Mouse (Mus musculus) forebrain, embryonic 10.5 days (tissue): ENCODE data around the gene Gm49368. TPM values are rescaled to one million over a fixed set of nuclear protein-coding genes. Genes with fewer than 3 reads are reported as not detected.
"Not testable (repeated sequence)": the region's sequence is repeated elsewhere in the genome, so short reads cannot be mapped to it uniquely, and the experiment has no call there.

Experiments
- DNase-seq: peaks from one replicate; pipeline ENCODE4 v3.0.0-alpha.2; 2017; ENCODE audit warnings: low spot score; ENCODE audit errors: extremely low spot score
- H3K27ac ChIP-seq: fragments of 300-500 bp; sonication (generic); 2 replicates; pipeline ENCODE4 v1.5.1; 2016; ENCODE audit warnings: mild to moderate bottlenecking
- H3K27me3 ChIP-seq: fragments of 300-500 bp; sonication (generic); 2 replicates; pipeline ENCODE4 v1.6.1; 2016; ENCODE audit warnings: mild to moderate bottlenecking; ENCODE audit not compliant: poor library complexity, severe bottlenecking
- H3K36me3 ChIP-seq: fragments of 300-500 bp; sonication (generic); replicated peaks from 2 replicates; pipeline ENCODE4 v1.6.1; 2016; ENCODE audit warnings: mild to moderate bottlenecking, moderate library complexity
- H3K4me1 ChIP-seq: fragments of 300-500 bp; sonication (generic); 2 replicates; pipeline ENCODE4 v1.6.1; 2016
- H3K4me3 ChIP-seq: fragments of 300-500 bp; sonication (generic); 2 replicates; pipeline ENCODE4 v1.5.1; 2016; ENCODE audit warnings: mild to moderate bottlenecking, moderate library complexity
- H3K9me3 ChIP-seq: fragments of 300-500 bp; sonication (generic); 2 replicates; pipeline ENCODE4 v1.6.1; 2016; ENCODE audit warnings: mild to moderate bottlenecking, moderate library complexity
- WGBS: fragments of 180-500 bp; shearing (Covaris S2); methylation state at CpG from one replicate; pipeline ENCODE4 v1.1.7; 2016; 5-methylcytosine and 5-hydroxymethylcytosine counted together
- polyA plus RNA-seq: library from polyadenylated mRNA; unstranded; fragments of >200 nt; fragmentation: Nextera tagmentation; extraction: Ambion mirVana; gene quantifications from 2 replicates; pipeline ENCODE4 v1.2.1, GENCODE M21; 2016

The Gm49368 gene
- polyA plus RNA-seq, result not detected in 2 replicates

- 91% methylated on average over 7 of the region's 7 CpGs for whole genome bisulfite sequencing
- no peak for DNase-seq
- H3K27me3 ChIP-seq, result no peaks in the 10 kb centered on the region
- no peaks in the 10 kb centered on the region for H3K36me3 ChIP-seq
- no peak within 1 kb of the TSS for H3K4me3 ChIP-seq
- H3K9me3 ChIP-seq, result no peaks in the 10 kb centered on the region
- no peak within 1 kb of the TSS for H3K27ac ChIP-seq
- H3K4me1 ChIP-seq, result no peaks in the 10 kb centered on the region
These were observed at the start of gene Gm49368, which contains the start of gene Itgam for GRCm38 (mm10) chr7:128062456-128062855. Gm49368 (plus strand) TSS chr7:128062683. Itgam (plus strand) TSS chr7:128062640.

DNA sequence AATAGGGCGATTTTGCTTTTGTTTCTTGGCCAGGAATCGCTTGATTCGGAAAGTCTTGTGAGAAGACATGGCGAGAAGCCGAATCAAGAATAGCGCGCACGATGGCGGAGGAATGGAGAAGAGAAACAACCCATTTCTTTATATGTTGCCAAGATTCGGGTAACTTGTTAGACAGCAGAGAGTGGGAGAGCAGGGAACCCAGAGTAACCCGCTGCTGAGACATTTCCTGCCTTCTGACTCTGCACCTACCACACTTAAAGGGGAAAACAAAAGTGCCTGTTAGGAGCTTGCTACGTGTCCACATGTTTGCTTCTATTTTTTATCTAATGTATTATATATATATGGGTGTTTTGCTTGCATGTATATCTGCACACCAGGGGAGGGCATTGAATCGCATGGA, 49.4 kb upstream of the Gm49368 start:
- Histone ChIP-seq H3K27me3 (peaks cover 23% of the 10 kb centered on the region), H3K4me1 (peaks cover 11% of the 10 kb centered on the region), H3K9me3 (no peaks in the 10 kb centered on the region), H3K36me3 (no peaks in the 10 kb centered on the region), H3K27ac (no peak overlapping the region), H3K4me3 (no peak overlapping the region)
- WGBS, result 92% methylated on average over 13 of the region's 13 CpGs
- no peak for DNase-seq

GRCm38 (mm10) chr7:128016134-128016533, 46.3 kb upstream of the Gm49368 start:
- DNase-seq, H3K27me3 ChIP-seq, H3K27ac ChIP-seq, H3K36me3 ChIP-seq, H3K9me3 ChIP-seq, H3K4me1 ChIP-seq, H3K4me3 ChIP-seq: not testable (repeated sequence)
- 85% methylated on average over 5 of the region's 5 CpGs for WGBS

- H3K36me3 ChIP-seq, result no peaks in the 10 kb centered on the region
- H3K9me3 ChIP-seq, result no peaks in the 10 kb centered on the region
- no peak overlapping the region for H3K27ac ChIP-seq
- H3K4me3 ChIP-seq, result no peak overlapping the region
- H3K4me1 ChIP-seq, result no peaks in the 10 kb centered on the region
- no peak for DNase-seq
- H3K27me3 ChIP-seq, result no peaks in the 10 kb centered on the region
- WGBS, result 87% methylated on average over 6 of the region's 6 CpGs
These were observed 45.8 kb upstream of the Gm49368 start for GRCm38 (mm10) chr7:128016650-128017049.

DNA sequence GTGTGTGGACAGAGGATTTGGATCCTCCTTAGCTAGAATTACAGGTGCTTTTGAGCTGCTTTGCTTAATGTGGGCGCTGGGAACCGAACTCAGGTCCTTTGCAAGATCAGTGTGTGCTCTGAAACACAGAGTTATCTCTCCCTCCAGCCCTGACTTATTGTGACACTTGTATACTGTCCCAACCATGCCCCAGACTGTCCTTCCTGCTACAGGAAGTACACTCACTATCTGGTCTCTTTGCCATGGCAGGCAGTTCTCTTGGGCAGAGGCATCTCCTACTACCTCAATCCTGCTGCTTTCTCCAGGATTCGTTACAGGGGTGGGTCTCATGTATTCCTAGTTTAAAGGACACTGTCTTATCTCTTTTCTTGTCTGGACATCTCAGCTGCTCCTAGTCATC, 44.2 kb upstream of the Gm49368 start:
- Histone ChIP-seq H3K27me3 (no peaks in the 10 kb centered on the region), H3K9me3 (no peaks in the 10 kb centered on the region), H3K4me3 (no peak overlapping the region), H3K36me3 (no peaks in the 10 kb centered on the region), H3K4me1 (no peaks in the 10 kb centered on the region), H3K27ac (no peak overlapping the region)
- 85% methylated on average over 3 of the region's 3 CpGs for WGBS
- DNase-seq, result no peak

GRCm38 (mm10) chr7:128019187-128019586, 43.3 kb upstream of the Gm49368 start:
- no peak overlapping the region for H3K4me3 ChIP-seq
- no peak for DNase-seq
- 95% methylated on average over 2 of the region's 2 CpGs for WGBS
- no peak overlapping the region for H3K27ac ChIP-seq
- no peaks in the 10 kb centered on the region for H3K4me1 ChIP-seq
- no peaks in the 10 kb centered on the region for H3K9me3 ChIP-seq
- no peaks in the 10 kb centered on the region for H3K27me3 ChIP-seq
- H3K36me3 ChIP-seq, result no peaks in the 10 kb centered on the region

DNA sequence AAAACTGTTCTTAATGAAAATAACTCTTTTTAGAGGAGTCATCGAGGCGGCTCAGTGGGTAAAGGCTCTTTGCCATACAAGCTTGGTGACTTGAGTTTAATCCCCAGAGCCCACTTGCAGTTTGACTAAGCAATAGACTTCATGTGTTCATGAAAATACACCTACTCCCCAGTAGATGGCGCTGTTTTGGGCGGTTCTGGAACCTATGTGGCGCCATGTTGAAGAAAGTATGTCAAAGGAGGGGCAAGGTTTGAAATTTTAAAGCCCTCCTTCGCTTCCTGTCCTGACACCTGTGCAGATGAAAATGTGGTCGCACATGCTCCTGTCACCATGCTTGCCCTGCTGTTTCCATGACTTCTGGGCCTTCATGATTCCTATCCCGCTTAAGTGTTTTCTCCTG, 39.5 kb upstream of the Gm49368 start:
- no peak for DNase-seq
- WGBS, result 64% methylated on average over 8 of the region's 8 CpGs
- H3K9me3 ChIP-seq, result no peaks in the 10 kb centered on the region

DNA sequence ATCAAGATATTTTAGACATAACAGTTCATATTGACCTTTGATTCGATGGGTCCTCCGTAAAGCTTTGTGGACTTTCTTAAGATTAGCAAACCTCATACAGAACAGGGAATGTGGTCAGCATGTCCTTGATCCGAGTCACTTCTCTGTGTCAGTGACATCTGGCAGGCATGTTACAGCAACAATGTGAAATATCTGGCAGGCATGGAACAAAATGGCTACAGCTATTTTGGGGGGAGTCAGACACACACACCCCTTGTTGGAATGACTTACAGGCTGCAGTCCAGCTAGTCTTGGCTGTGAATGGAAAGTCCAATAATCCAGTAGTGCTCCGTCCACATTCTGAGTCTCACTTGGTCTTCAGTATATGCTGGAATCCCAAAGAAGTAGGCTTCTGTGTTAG, 38.9 kb upstream of the Gm49368 start:
- Histone ChIP-seq H3K4me1 (no peaks in the 10 kb centered on the region), H3K36me3 (no peaks in the 10 kb centered on the region), H3K4me3 (no peak overlapping the region), H3K27me3 (no peaks in the 10 kb centered on the region), H3K27ac (no peak overlapping the region), H3K9me3 (no peaks in the 10 kb centered on the region)
- 95% methylated on average over 4 of the region's 4 CpGs for WGBS
- DNase-seq, result no peak

More for the DNA sequence above, 39.5 kb upstream of the Gm49368 start:
- Histone ChIP-seq H3K27me3 (no peaks in the 10 kb centered on the region), H3K27ac (no peak overlapping the region), H3K36me3 (no peaks in the 10 kb centered on the region), H3K4me3 (no peak overlapping the region), H3K4me1 (no peaks in the 10 kb centered on the region)

DNA sequence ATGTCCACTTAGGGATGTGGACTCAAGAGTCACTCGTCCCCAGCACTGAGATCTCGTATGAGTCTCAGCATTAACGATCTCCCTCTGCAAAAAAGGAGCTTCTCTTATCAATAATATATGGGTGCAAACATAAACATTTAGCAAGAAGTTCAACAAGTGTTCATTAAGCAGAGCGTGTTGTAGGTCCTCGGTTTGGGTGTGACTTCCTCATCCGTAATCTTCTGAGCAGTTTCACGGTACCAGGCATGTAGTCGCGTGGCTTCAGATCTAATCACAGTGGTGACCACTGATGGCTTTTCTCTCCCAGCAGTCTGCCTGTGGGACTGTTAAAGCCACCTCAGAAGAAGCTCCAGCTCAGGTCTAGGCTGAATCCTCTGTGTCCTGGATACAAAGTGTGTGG, 38.1 kb upstream of the Gm49368 start:
- Histone ChIP-seq H3K4me1 (no peaks in the 10 kb centered on the region), H3K27ac (no peak overlapping the region), H3K9me3 (no peaks in the 10 kb centered on the region), H3K4me3 (no peak overlapping the region), H3K36me3 (no peaks in the 10 kb centered on the region), H3K27me3 (no peaks in the 10 kb centered on the region)
- DNase-seq, result no peak
- 94% methylated on average over 9 of the region's 9 CpGs for WGBS

- Histone ChIP-seq H3K27ac (no peak overlapping the region), H3K4me3 (no peak overlapping the region), H3K4me1 (no peaks in the 10 kb centered on the region), H3K27me3 (no peaks in the 10 kb centered on the region), H3K36me3 (no peaks in the 10 kb centered on the region), H3K9me3 (no peaks in the 10 kb centered on the region)
- 90% methylated on average over 4 of the region's 4 CpGs for WGBS
- no peak for DNase-seq
These were observed 37.6 kb upstream of the Gm49368 start for GRCm38 (mm10) chr7:128024932-128025331.

- H3K27me3 ChIP-seq, result no peaks in the 10 kb centered on the region
- WGBS, result 81% methylated on average over 4 of the region's 4 CpGs
- no peak overlapping the region for H3K4me3 ChIP-seq
- H3K4me1 ChIP-seq, result no peaks in the 10 kb centered on the region
- no peaks in the 10 kb centered on the region for H3K9me3 ChIP-seq
- no peaks in the 10 kb centered on the region for H3K36me3 ChIP-seq
- no peak overlapping the region for H3K27ac ChIP-seq
- DNase-seq, result no peak
These were observed 37.1 kb upstream of the Gm49368 start for GRCm38 (mm10) chr7:128025381-128025780.

- Histone ChIP-seq H3K4me1 (no peaks in the 10 kb centered on the region), H3K27ac (no peak overlapping the region), H3K36me3 (no peaks in the 10 kb centered on the region), H3K4me3 (no peak overlapping the region), H3K27me3 (no peaks in the 10 kb centered on the region), H3K9me3 (no peaks in the 10 kb centered on the region)
- 33% methylated on average over 9 of the region's 9 CpGs for WGBS
- peak; percentile 47 for DNase-seq
These were observed 31.0 kb upstream of the Gm49368 start for GRCm38 (mm10) chr7:128031403-128031976.

DNA sequence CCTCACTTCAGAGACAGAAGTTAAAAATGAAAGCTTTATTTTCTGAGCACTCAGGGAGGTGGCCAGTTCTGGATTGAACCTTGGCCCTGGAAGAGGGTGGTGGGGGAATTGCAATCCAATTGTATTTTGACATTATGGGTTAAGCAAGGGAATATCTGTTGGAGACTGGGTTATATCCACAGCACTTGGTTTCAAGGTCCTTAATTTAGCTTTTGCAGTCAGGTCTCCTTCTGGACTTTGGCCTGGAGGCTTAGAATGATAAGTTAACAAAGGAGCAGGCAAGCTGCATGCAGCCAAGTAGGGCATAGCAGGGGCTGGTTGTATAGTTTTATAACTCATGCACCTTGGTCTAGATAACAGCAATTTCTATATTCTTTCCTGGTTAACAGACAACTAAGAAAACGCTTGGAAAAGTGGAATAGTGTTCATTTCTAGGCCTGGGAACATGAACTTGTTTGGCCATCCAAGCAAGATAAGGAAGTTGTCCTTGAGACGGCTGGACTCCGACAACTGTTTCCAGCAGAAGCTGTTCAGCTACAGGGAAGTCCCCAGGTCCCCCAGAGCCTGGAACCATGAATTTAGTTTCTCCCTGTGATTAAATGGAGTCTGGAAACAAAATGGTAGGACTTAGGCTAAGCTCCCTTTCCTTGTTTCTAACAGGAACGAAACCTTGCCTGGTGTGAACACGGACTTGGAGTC, 30.0 kb upstream of the Gm49368 start:
- H3K4me3 ChIP-seq, result no peak overlapping the region
- H3K9me3 ChIP-seq, result no peaks in the 10 kb centered on the region
- no peaks in the 10 kb centered on the region for H3K36me3 ChIP-seq
- DNase-seq, result no peak
- WGBS, result 95% methylated on average over 5 of the region's 5 CpGs
- H3K27me3 ChIP-seq, result no peaks in the 10 kb centered on the region
- no peaks in the 10 kb centered on the region for H3K4me1 ChIP-seq
- H3K27ac ChIP-seq, result no peak overlapping the region
